Mouse (Mus musculus): Measurements from ENCODE around the gene Mecr. TPM values are rescaled to one million over a fixed set of nuclear protein-coding genes. Genes with fewer than 3 reads are reported as not detected.

Mecr gene
- polyA plus RNA-seq, 1 experiment from 2014 or later = 86.6 TPM

- no peaks in the 10 kb centered on the region for H3K36me3 ChIP-seq (ENCODE audit: control insufficient read depth, insufficient read depth, low read length)
- no peak overlapping the region for H3K27ac ChIP-seq (ENCODE audit: low read length)
- H3K4me1 ChIP-seq (ENCODE audit: control insufficient read depth, insufficient read depth, low read length) = peaks cover 30% of the 10 kb centered on the region
- 38% methylated on average over 3 of the region's 3 CpGs for WGBS
- peak overlapping the region; percentile 100 for H3K9ac ChIP-seq (ENCODE audit: low read depth, low read length)
- peak overlapping the region; percentile 88 for H3K4me2 ChIP-seq (ENCODE audit: low read depth, low read length)
- H3K4me3 ChIP-seq (ENCODE audit: low read length) = peak overlapping the region; percentile 99
- no peaks in the 10 kb centered on the region for H3K9me3 ChIP-seq (ENCODE audit: control insufficient read depth, low read length)
- ATAC-seq = no peak
- H3K27me3 ChIP-seq (replicated peaks; ENCODE audit: control insufficient read depth, insufficient read depth, low read length) = no peaks in the 10 kb centered on the region
Measured at GRCm38 (mm10) chr4:131875242-131875641, 32.0 kb downstream of the Mecr start.

DNA sequence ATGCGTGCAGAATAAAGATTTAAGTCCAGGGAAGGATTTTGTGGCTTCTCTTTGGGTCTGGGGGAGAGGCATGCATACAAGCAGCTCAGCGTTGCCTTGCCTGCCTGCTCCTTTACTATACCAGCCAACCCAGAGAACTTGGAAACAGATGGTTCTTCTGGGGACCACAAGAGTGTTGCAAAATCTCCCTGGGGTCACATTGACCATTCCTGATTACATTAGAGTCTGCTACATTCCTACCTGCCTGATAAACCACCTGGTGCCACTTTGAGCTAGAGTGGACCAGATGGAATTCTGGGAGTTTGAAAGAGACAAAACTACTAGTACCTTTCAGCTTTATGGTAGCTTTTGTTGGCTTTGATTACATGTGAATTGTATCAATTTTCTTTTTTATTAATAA, 33.6 kb downstream of the Mecr start:
- 54% methylated on average over 2 of the region's 2 CpGs for WGBS
- Histone ChIP-seq H3K27me3 (replicated peaks; ENCODE audit: control insufficient read depth, insufficient read depth, low read length) (no peaks in the 10 kb centered on the region), H3K9me3 (ENCODE audit: control insufficient read depth, low read length) (no peaks in the 10 kb centered on the region), H3K4me3 (ENCODE audit: low read length) (no peak overlapping the region), H3K36me3 (ENCODE audit: control insufficient read depth, insufficient read depth, low read length) (no peaks in the 10 kb centered on the region), H3K9ac (ENCODE audit: low read depth, low read length) (no peak overlapping the region), H3K4me2 (ENCODE audit: low read depth, low read length) (no peak overlapping the region), H3K27ac (ENCODE audit: low read length) (no peak overlapping the region), H3K4me1 (ENCODE audit: control insufficient read depth, insufficient read depth, low read length) (peaks cover 38% of the 10 kb centered on the region)
- no peak for ATAC-seq

GRCm38 (mm10) chr4:131879692-131880091, 36.4 kb downstream of the Mecr start:
- no peak overlapping the region for H3K27ac ChIP-seq (ENCODE audit: low read length)
- no peak overlapping the region for H3K4me2 ChIP-seq (ENCODE audit: low read depth, low read length)
- no peaks in the 10 kb centered on the region for H3K27me3 ChIP-seq (replicated peaks; ENCODE audit: control insufficient read depth, insufficient read depth, low read length)
- 77% methylated on average over 1 of the region's 1 CpGs for WGBS
- no peaks in the 10 kb centered on the region for H3K36me3 ChIP-seq (ENCODE audit: control insufficient read depth, insufficient read depth, low read length)
- no peaks in the 10 kb centered on the region for H3K9me3 ChIP-seq (ENCODE audit: control insufficient read depth, low read length)
- H3K4me1 ChIP-seq (ENCODE audit: control insufficient read depth, insufficient read depth, low read length) = peaks cover 47% of the 10 kb centered on the region
- no peak overlapping the region for H3K9ac ChIP-seq (ENCODE audit: low read depth, low read length)
- no peak for ATAC-seq
- no peak overlapping the region for H3K4me3 ChIP-seq (ENCODE audit: low read length)

GRCm38 (mm10) chr4:131881306-131881705, 38.0 kb downstream of the Mecr start:
- peaks cover 34% of the 10 kb centered on the region for H3K4me1 ChIP-seq (ENCODE audit: control insufficient read depth, insufficient read depth, low read length)
- H3K36me3 ChIP-seq (ENCODE audit: control insufficient read depth, insufficient read depth, low read length) = peaks cover 4% of the 10 kb centered on the region
- 77% methylated on average over 7 of the region's 7 CpGs for WGBS
- H3K9me3 ChIP-seq (ENCODE audit: control insufficient read depth, low read length) = no peaks in the 10 kb centered on the region
- H3K9ac ChIP-seq (ENCODE audit: low read depth, low read length) = no peak overlapping the region
- no peaks in the 10 kb centered on the region for H3K27me3 ChIP-seq (replicated peaks; ENCODE audit: control insufficient read depth, insufficient read depth, low read length)
- no peak overlapping the region for H3K27ac ChIP-seq (ENCODE audit: low read length)
- no peak overlapping the region for H3K4me2 ChIP-seq (ENCODE audit: low read depth, low read length)
- no peak for ATAC-seq
- no peak overlapping the region for H3K4me3 ChIP-seq (ENCODE audit: low read length)

GRCm38 (mm10) chr4:131883571-131883970, 40.3 kb downstream of the Mecr start:
- no peak overlapping the region for H3K4me3 ChIP-seq (ENCODE audit: low read length)
- H3K9ac ChIP-seq (ENCODE audit: low read depth, low read length) = no peak overlapping the region
- no peak overlapping the region for H3K27ac ChIP-seq (ENCODE audit: low read length)

DNA sequence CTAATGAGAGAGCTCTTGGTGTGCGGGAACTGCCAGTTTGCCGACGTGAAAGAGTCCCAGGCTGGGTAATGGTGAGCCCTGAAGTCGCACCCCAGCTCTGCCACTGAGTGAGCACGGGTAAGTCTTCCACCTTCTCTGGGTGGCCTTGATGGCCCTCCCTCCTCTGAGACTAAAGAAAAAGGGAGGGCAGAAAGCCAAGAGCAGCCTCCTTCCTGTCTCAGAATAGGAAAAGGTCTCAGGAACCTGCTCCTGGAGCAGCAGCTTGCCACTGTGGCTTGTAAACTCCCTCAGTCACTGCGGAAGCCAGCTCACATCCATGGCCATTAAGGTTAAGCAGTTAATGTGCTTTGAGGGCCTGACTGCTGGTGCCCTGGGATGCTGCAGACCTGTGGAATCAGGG, 42.1 kb downstream of the Mecr start:
- no peak for ATAC-seq
- peaks cover 17% of the 10 kb centered on the region for H3K4me1 ChIP-seq (ENCODE audit: control insufficient read depth, insufficient read depth, low read length)
- H3K27me3 ChIP-seq (replicated peaks; ENCODE audit: control insufficient read depth, insufficient read depth, low read length) = no peaks in the 10 kb centered on the region
- H3K4me3 ChIP-seq (ENCODE audit: low read length) = no peak overlapping the region
- H3K9ac ChIP-seq (ENCODE audit: low read depth, low read length) = no peak overlapping the region
- no peak overlapping the region for H3K4me2 ChIP-seq (ENCODE audit: low read depth, low read length)
- H3K36me3 ChIP-seq (ENCODE audit: control insufficient read depth, insufficient read depth, low read length) = peaks cover 5% of the 10 kb centered on the region
- H3K9me3 ChIP-seq (ENCODE audit: control insufficient read depth, low read length) = no peaks in the 10 kb centered on the region
- WGBS = 80% methylated on average over 6 of the region's 6 CpGs
- no peak overlapping the region for H3K27ac ChIP-seq (ENCODE audit: low read length)

More at GRCm38 (mm10) chr4:131883571-131883970, 40.3 kb downstream of the Mecr start:
- Histone ChIP-seq H3K4me2 (ENCODE audit: low read depth, low read length) (no peak overlapping the region), H3K27me3 (replicated peaks; ENCODE audit: control insufficient read depth, insufficient read depth, low read length) (no peaks in the 10 kb centered on the region), H3K36me3 (ENCODE audit: control insufficient read depth, insufficient read depth, low read length) (peaks cover 5% of the 10 kb centered on the region), H3K4me1 (ENCODE audit: control insufficient read depth, insufficient read depth, low read length) (peaks cover 20% of the 10 kb centered on the region), H3K9me3 (ENCODE audit: control insufficient read depth, low read length) (no peaks in the 10 kb centered on the region)
- WGBS = 74% methylated on average over 6 of the region's 6 CpGs
- no peak for ATAC-seq

DNA sequence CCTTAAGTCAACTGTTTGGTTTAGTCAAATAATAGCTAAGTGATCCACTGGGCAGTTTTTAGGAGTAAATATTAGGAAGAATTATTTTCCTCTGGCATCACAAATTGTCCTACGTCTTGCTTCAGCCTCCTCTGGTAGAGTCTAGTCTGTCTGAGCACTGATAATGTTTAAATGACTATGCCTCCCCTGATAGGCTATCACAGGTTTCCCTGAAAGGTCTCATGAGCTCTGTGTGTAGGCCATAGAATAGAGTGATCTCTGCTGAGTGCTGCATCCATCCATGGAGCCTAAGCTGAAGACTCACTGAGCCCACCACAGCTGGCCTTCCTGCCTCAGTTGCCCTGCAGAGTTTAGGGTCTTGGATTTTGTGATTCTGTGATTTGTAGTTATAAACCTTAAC, 45.3 kb downstream of the Mecr start:
- H3K27ac ChIP-seq (ENCODE audit: low read length) = no peak overlapping the region
- peaks cover 13% of the 10 kb centered on the region for H3K36me3 ChIP-seq (ENCODE audit: control insufficient read depth, insufficient read depth, low read length)
- WGBS = 76% methylated on average over 1 of the region's 1 CpGs
- H3K9ac ChIP-seq (ENCODE audit: low read depth, low read length) = no peak overlapping the region
- ATAC-seq = no peak
- H3K4me2 ChIP-seq (ENCODE audit: low read depth, low read length) = no peak overlapping the region
- no peaks in the 10 kb centered on the region for H3K9me3 ChIP-seq (ENCODE audit: control insufficient read depth, low read length)
- no peak overlapping the region for H3K4me3 ChIP-seq (ENCODE audit: low read length)
- no peaks in the 10 kb centered on the region for H3K27me3 ChIP-seq (replicated peaks; ENCODE audit: control insufficient read depth, insufficient read depth, low read length)
- peaks cover 1% of the 10 kb centered on the region for H3K4me1 ChIP-seq (ENCODE audit: control insufficient read depth, insufficient read depth, low read length)

GRCm38 (mm10) chr4:131890692-131891091, 47.4 kb downstream of the Mecr start:
- H3K9ac ChIP-seq (ENCODE audit: low read depth, low read length) = no peak overlapping the region
- no peak for ATAC-seq
- no peaks in the 10 kb centered on the region for H3K4me1 ChIP-seq (ENCODE audit: control insufficient read depth, insufficient read depth, low read length)
- peaks cover 17% of the 10 kb centered on the region for H3K36me3 ChIP-seq (ENCODE audit: control insufficient read depth, insufficient read depth, low read length)
- H3K9me3 ChIP-seq (ENCODE audit: control insufficient read depth, low read length) = no peaks in the 10 kb centered on the region
- H3K4me3 ChIP-seq (ENCODE audit: low read length) = no peak overlapping the region
- H3K27ac ChIP-seq (ENCODE audit: low read length) = no peak overlapping the region
- H3K4me2 ChIP-seq (ENCODE audit: low read depth, low read length) = no peak overlapping the region
- H3K27me3 ChIP-seq (replicated peaks; ENCODE audit: control insufficient read depth, insufficient read depth, low read length) = no peaks in the 10 kb centered on the region
- 84% methylated on average over 3 of the region's 3 CpGs for WGBS

- peak overlapping the region; percentile 57 for H3K27ac ChIP-seq (ENCODE audit: low read length)
- H3K27me3 ChIP-seq (replicated peaks; ENCODE audit: control insufficient read depth, insufficient read depth, low read length) = no peaks in the 10 kb centered on the region
- 95% methylated on average over 5 of the region's 5 CpGs for whole genome bisulfite sequencing
- no peak for ATAC-seq
- peaks cover 34% of the 10 kb centered on the region for H3K36me3 ChIP-seq (ENCODE audit: control insufficient read depth, insufficient read depth, low read length)
- H3K9ac ChIP-seq (ENCODE audit: low read depth, low read length) = no peak overlapping the region
- H3K4me1 ChIP-seq (ENCODE audit: control insufficient read depth, insufficient read depth, low read length) = no peaks in the 10 kb centered on the region
- H3K9me3 ChIP-seq (ENCODE audit: control insufficient read depth, low read length) = no peaks in the 10 kb centered on the region
- no peak overlapping the region for H3K4me2 ChIP-seq (ENCODE audit: low read depth, low read length)
- no peak overlapping the region for H3K4me3 ChIP-seq (ENCODE audit: low read length)
Measured at GRCm38 (mm10) chr4:131897109-131897508, 53.8 kb downstream of the Mecr start.

DNA sequence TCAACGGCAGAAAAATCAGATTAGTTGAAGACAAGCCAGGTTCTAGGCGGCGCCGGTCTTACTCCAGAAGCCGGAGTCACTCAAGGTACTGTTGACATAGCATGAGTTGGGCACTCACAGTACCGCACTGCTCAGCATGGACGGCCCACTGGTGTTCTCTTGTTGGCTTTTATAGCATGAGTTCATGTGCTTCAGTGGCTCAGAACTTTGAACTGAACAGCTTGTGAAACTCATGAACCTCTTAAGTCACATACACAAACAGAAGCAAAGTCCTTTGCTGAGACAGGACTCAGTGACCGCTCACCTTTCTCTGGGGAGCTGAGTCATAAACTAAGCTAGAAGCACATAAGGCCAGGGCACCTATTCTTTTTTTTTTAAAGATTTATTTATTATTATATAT, 54.5 kb downstream of the Mecr start:
- Histone ChIP-seq H3K4me2 (ENCODE audit: low read depth, low read length) (no peak overlapping the region), H3K4me1 (ENCODE audit: control insufficient read depth, insufficient read depth, low read length) (no peaks in the 10 kb centered on the region), H3K4me3 (ENCODE audit: low read length) (no peak overlapping the region), H3K27me3 (replicated peaks; ENCODE audit: control insufficient read depth, insufficient read depth, low read length) (no peaks in the 10 kb centered on the region), H3K27ac (ENCODE audit: low read length) (no peak overlapping the region), H3K9ac (ENCODE audit: low read depth, low read length) (no peak overlapping the region), H3K36me3 (ENCODE audit: control insufficient read depth, insufficient read depth, low read length) (peaks cover 33% of the 10 kb centered on the region), H3K9me3 (ENCODE audit: control insufficient read depth, low read length) (no peaks in the 10 kb centered on the region)
- whole genome bisulfite sequencing = 87% methylated on average over 8 of the region's 8 CpGs
- ATAC-seq = peak; percentile 93

All from intestine, embryonic 16.5 days (tissue).